Mouse (Mus musculus) testis, adult 2 months (tissue): ENCODE measurements around the gene Sdhb.

Experiments
- CTCF ChIP-seq: fragments of 200-500 bp; IDR thresholded peaks from 2 replicates; pipeline ENCODE4 v1.5.1; 2012; ENCODE audit warnings: low read depth, mild to moderate bottlenecking, inconsistent platforms, low read length, moderate library complexity; ENCODE audit not compliant: control insufficient read depth, insufficient read depth, insufficient replicate concordance
- POLR2A ChIP-seq: fragments of 200-500 bp; IDR thresholded peaks from 2 replicates; pipeline ENCODE4 v1.6.1; 2012; ENCODE audit warnings: low read depth, mild to moderate bottlenecking, inconsistent platforms, low read length, moderate library complexity; ENCODE audit not compliant: control insufficient read depth

DNA sequence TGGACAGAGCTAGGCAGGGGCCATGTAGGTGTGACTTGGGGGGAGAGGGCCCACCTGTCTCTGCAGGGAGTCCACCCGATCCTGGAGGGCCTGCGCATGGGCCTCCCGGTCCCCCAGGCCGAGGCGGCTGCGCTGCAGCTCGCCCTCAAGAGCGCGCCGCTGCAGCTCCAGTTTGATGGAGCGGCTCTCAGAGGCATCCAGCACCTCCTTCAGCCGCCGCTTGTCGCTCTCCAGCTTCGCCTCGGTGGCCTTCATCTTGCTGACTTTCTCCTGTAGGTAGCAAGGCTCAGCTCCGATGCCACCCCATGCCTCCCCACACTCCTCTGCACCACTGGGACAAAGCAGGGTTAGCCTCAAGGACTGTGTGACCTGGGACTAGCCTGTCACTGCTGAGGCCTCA is 59.2 kb downstream of the Sdhb start:
- TF ChIP-seq CTCF (no peak), POLR2A (no peak)
